Mouse (Mus musculus): ENCODE results near the gene Aptx. TPM values are rescaled to one million over a fixed set of nuclear protein-coding genes. Genes with fewer than 3 reads are reported as not detected.

Aptx gene
- polyA plus RNA-seq, 1 experiment from 2014 or later = 29.1 TPM

GRCm38 (mm10) chr4:40722011-40722666 is 19.1 kb upstream of the Aptx start, which contains the start of gene Dnaja1:
Gene Dnaja1 (plus strand): TSS chr4:40722150.
- Histone ChIP-seq H3K27ac (ENCODE audit: low read depth) (peak within 1 kb of the TSS; percentile 99), H3K27me3 (ENCODE audit: insufficient read depth, low read length) (no peaks in the 10 kb centered on the region), H3K36me3 (ENCODE audit: insufficient read depth) (peaks cover 31% of the 10 kb centered on the region), H3K4me2 (peak within 1 kb of the TSS; percentile 82), H3K4me1 (ENCODE audit: insufficient read depth) (peaks cover 17% of the 10 kb centered on the region), H3K9ac (peak within 1 kb of the TSS; percentile 96), H3K4me3 (ENCODE audit: low read depth, low read length) (peak within 1 kb of the TSS; percentile 91), H3K9me3 (ENCODE audit: low read depth, low read length) (no peaks in the 10 kb centered on the region)
- WGBS = under 1% methylated on average over 53 of the region's 54 CpGs
- peak; percentile 98 for DNase-seq
- ATAC-seq (ENCODE audit: insufficient read depth) = peak; percentile 92
- TF ChIP-seq CTCF (IDR thresholded peaks at IDR 0.05; ENCODE audit: low read depth) = no peak

GRCm38 (mm10) chr4:40720910-40721309 is 17.9 kb upstream of the Aptx start:
- ATAC-seq (ENCODE audit: insufficient read depth) (no peak), DNase-seq (no peak)
- no peaks in the 10 kb centered on the region for H3K9me3 ChIP-seq (ENCODE audit: low read depth, low read length)
- H3K27ac ChIP-seq (ENCODE audit: low read depth) = peak overlapping the region; percentile 99
- TF ChIP-seq CTCF (IDR thresholded peaks at IDR 0.05; ENCODE audit: low read depth) = no peak
- H3K4me1 ChIP-seq (ENCODE audit: insufficient read depth) = peaks cover 17% of the 10 kb centered on the region
- 96% methylated on average over 8 of the region's 8 CpGs for WGBS
- no peak overlapping the region for H3K4me3 ChIP-seq (ENCODE audit: low read depth, low read length)
- H3K9ac ChIP-seq = no peak overlapping the region
- H3K36me3 ChIP-seq (ENCODE audit: insufficient read depth) = peaks cover 19% of the 10 kb centered on the region
- H3K4me2 ChIP-seq = peak overlapping the region; percentile 82
- no peaks in the 10 kb centered on the region for H3K27me3 ChIP-seq (ENCODE audit: insufficient read depth, low read length)

GRCm38 (mm10) chr4:40717141-40717540 is 14.1 kb upstream of the Aptx start:
- peaks cover 9% of the 10 kb centered on the region; the same call in 1 of the 2 replicates for H3K4me1 ChIP-seq (ENCODE audit: insufficient read depth)
- no peaks in the 10 kb centered on the region for H3K9me3 ChIP-seq (ENCODE audit: low read depth, low read length)
- TF ChIP-seq CTCF (IDR thresholded peaks at IDR 0.05; ENCODE audit: low read depth) = no peak
- no peak overlapping the region for H3K4me2 ChIP-seq
- no peak overlapping the region for H3K27ac ChIP-seq (ENCODE audit: low read depth)
- WGBS = 79% methylated on average over 3 of the region's 3 CpGs
- ATAC-seq (ENCODE audit: insufficient read depth) (no peak), DNase-seq (no peak)
- no peaks in the 10 kb centered on the region for H3K36me3 ChIP-seq (ENCODE audit: insufficient read depth)
- no peak overlapping the region for H3K4me3 ChIP-seq (ENCODE audit: low read depth, low read length)
- H3K9ac ChIP-seq = no peak overlapping the region
- H3K27me3 ChIP-seq (ENCODE audit: insufficient read depth, low read length) = no peaks in the 10 kb centered on the region

GRCm38 (mm10) chr4:40703710-40704275 is 799 bp upstream of the Aptx start:
- Histone ChIP-seq H3K9ac (peak overlapping the region; percentile 66), H3K4me2 (peak overlapping the region; percentile 85), H3K4me3 (ENCODE audit: low read depth, low read length) (peak overlapping the region; percentile 62), H3K27me3 (ENCODE audit: insufficient read depth, low read length) (no peaks in the 10 kb centered on the region), H3K27ac (ENCODE audit: low read depth) (peak overlapping the region; percentile 94), H3K36me3 (ENCODE audit: insufficient read depth) (no peaks in the 10 kb centered on the region), H3K9me3 (ENCODE audit: low read depth, low read length) (no peaks in the 10 kb centered on the region), H3K4me1 (ENCODE audit: insufficient read depth) (peaks cover 9% of the 10 kb centered on the region; the same call in 1 of the 2 replicates)
- no peak for ATAC-seq (ENCODE audit: insufficient read depth)
- no peak for DNase-seq
- no peak for TF ChIP-seq CTCF (IDR thresholded peaks at IDR 0.05; ENCODE audit: low read depth)
- WGBS = 13% methylated on average over 9 of the region's 9 CpGs

- Histone ChIP-seq H3K4me3 (ENCODE audit: low read depth, low read length) (peak overlapping the region; percentile 62), H3K36me3 (ENCODE audit: insufficient read depth) (peaks cover under 1% of the 10 kb centered on the region; the same call in 1 of the 2 replicates), H3K4me1 (ENCODE audit: insufficient read depth) (peaks cover 9% of the 10 kb centered on the region; the same call in 1 of the 2 replicates), H3K9me3 (ENCODE audit: low read depth, low read length) (no peaks in the 10 kb centered on the region), H3K27me3 (ENCODE audit: insufficient read depth, low read length) (no peaks in the 10 kb centered on the region), H3K9ac (no peak overlapping the region), H3K4me2 (peak overlapping the region; percentile 85), H3K27ac (ENCODE audit: low read depth) (no peak overlapping the region)
- WGBS = 73% methylated on average over 3 of the region's 3 CpGs
- ATAC-seq (ENCODE audit: insufficient read depth) = no peak
- no peak for DNase-seq
- no peak for TF ChIP-seq CTCF (IDR thresholded peaks at IDR 0.05; ENCODE audit: low read depth)
Observed at GRCm38 (mm10) chr4:40701796-40702195, 1.2 kb downstream of the Aptx start.

GRCm38 (mm10) chr4:40700216-40700615 is 2.8 kb downstream of the Aptx start:
- peaks cover 12% of the 10 kb centered on the region; the same call in 1 of the 2 replicates for H3K36me3 ChIP-seq (ENCODE audit: insufficient read depth)
- ATAC-seq (ENCODE audit: insufficient read depth) = no peak
- no peaks in the 10 kb centered on the region for H3K27me3 ChIP-seq (ENCODE audit: insufficient read depth, low read length)
- no peak overlapping the region for H3K4me2 ChIP-seq
- H3K4me1 ChIP-seq (ENCODE audit: insufficient read depth) = peaks cover 9% of the 10 kb centered on the region; the same call in 1 of the 2 replicates
- no peak for TF ChIP-seq CTCF (IDR thresholded peaks at IDR 0.05; ENCODE audit: low read depth)
- no peaks in the 10 kb centered on the region for H3K9me3 ChIP-seq (ENCODE audit: low read depth, low read length)
- no peak overlapping the region for H3K9ac ChIP-seq
- DNase-seq = no peak
- no peak overlapping the region for H3K27ac ChIP-seq (ENCODE audit: low read depth)
- no peak overlapping the region for H3K4me3 ChIP-seq (ENCODE audit: low read depth, low read length)
- 84% methylated on average over 8 of the region's 8 CpGs for WGBS

- Histone ChIP-seq H3K36me3 (ENCODE audit: insufficient read depth) (peaks cover 40% of the 10 kb centered on the region), H3K27ac (ENCODE audit: low read depth) (no peak overlapping the region), H3K9ac (no peak overlapping the region), H3K4me3 (ENCODE audit: low read depth, low read length) (no peak overlapping the region), H3K27me3 (ENCODE audit: insufficient read depth, low read length) (no peaks in the 10 kb centered on the region), H3K4me1 (ENCODE audit: insufficient read depth) (no peaks in the 10 kb centered on the region), H3K9me3 (ENCODE audit: low read depth, low read length) (no peaks in the 10 kb centered on the region), H3K4me2 (no peak overlapping the region)
- DNase-seq (no peak), ATAC-seq (ENCODE audit: insufficient read depth) (no peak)
- TF ChIP-seq CTCF (IDR thresholded peaks at IDR 0.05; ENCODE audit: low read depth) = no peak
- 74% methylated on average over 7 of the region's 7 CpGs for WGBS
Observed at GRCm38 (mm10) chr4:40697059-40697458, 5.9 kb downstream of the Aptx start.
